Mouse (Mus musculus) c-Kit-positive CD71-positive TER-119-positive erythroid progenitor cells, embryonic 14.5 days (primary cell): ENCODE results near the gene Olfr165.
"Not testable (repeated sequence)": the region's sequence is repeated elsewhere in the genome, so short reads cannot be mapped to it uniquely, and the experiment has no call there.

Source experiments
- DNase-seq: peaks from one replicate; pipeline ENCODE4 v3.0.0-alpha.2; 2013; ENCODE audit warnings: low spot score

The Olfr165 gene

DNA sequence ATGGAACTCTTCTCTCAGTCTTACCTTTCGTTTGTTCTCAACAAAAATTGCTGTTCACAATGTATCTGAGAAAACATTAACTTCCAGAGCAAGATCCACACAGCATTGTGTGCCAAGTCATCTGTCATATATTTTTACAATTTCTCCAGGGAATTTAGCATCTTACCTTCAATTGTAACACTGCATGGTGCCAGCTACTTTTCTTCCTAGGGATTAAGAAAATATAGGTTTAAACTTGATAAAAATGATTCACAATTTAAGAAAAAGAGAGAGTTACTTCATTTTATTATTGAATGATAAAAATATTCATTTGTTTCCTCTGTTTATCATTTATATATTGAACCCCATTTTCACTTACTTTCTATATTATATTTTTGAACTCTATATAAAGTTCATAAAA, at the start of gene Olfr165:
TSS of gene Olfr165 (minus strand) at position 101 of the 400 bp plus-strand sequence.
- DNase-seq = no peak

DNA sequence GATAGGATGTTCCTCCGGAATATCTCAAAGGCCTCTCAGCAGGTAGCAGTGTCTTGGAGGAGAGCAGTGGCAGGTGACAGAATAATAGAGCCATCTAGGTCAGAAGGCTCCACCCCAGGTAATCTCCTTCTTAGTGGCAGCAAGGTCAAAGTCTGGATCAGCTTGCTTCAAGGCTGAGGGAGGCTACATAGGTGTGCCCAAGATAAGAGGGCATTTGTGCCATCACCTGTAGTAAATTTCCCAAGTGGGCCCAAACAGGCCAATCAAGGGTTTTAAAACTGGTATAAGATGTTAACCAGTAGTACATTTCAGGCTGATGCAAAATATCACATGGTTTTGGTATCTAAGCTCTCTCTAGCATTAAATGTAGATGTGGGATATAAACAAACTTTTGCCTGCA, 41.4 kb upstream of the Olfr165 start:
- no peak for DNase-seq

DNA sequence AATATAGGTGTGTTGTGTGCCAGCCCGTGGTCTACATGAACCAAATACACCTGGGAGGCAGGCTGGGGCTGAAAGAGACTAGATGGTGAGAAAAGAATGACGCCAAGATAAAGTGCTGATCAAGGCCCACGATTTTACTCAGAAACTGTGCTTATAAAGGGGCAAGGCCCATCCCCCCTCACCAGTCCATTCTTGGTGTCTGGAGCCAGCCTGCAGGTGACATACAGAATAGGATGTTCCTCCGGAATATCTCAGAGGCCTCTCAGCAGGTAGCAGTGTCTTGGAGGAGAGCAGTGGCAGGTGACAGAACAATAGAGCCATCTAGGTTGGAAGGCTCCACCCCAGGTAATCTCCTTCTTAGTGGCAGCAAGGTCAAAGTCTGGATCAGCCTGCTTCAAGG, 35.8 kb upstream of the Olfr165 start:
- DNase-seq = not testable (repeated sequence)

DNA sequence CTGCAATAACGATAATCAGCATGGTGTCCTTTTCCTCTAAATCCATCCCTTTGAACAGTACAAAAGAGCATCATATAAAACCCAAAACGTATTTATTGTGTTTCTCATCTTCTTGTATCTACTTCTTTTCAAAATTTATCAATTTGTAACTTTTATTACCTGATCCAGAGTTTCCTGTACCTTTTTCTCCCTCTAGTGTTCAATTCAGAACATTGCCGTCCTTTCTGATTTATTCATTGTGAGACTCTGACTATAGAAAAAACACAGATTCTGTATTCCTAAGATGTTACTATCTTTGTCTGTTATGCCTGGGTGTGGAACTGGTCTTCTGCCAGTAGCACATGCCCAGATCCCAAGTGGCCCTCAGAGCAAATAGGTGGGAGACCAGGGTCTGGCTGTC, 35.0 kb downstream of the Olfr165 start:
- no peak for DNase-seq
